Mouse (Mus musculus): ENCODE results near the gene Alpl.

DNA sequence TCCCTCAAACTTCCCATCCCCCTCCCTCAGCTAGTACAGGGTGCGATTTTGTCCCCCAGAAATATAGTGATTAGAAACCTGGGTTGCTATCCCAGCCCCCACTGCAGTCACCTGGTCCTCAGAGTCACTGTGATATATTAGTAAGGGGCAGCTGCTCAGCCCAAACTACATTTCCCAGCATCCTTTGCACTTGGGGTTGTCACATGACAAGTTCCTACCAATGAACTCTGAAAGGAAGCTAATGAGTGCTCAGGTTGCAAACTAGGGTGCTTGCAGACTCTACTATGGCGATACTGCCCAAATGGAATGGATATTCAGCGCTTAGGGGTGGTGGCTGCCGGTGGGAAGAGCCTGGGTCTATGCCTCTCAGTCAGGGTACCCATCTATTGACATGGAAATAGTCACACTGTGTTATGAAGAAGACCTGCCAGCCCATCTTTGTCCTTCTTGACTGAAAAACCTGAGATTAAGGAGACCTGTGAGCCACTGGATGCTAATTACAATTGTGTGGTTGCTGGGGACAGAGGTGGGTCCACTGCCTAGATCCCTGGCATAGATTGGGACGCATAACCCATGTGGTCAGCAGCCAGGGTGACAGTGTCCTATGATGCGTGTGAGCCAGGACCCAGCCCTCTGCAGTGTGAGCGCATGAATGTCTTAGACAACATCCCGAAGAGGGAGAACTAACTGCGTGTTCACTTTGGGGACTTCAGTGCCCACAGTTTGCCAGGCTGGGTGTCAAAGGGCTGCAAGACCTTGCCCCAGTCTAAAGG is 56.8 kb downstream of the Alpl start:
- TF ChIP-seq TCF12 (IDR thresholded peaks at IDR 0.05; ENCODE audit: insufficient read depth, poor library complexity, severe bottlenecking) = no peak
- no peak for TF ChIP-seq POLR2A (IDR thresholded peaks at IDR 0.05; ENCODE audit: insufficient read length, low read depth)

All from myocyte (in vitro differentiated cells).